Mouse (Mus musculus): ENCODE measurements at regions not wholly inside any gene's neighbourhood (a gene's known extent, or its start where the extent isn't known, plus 50 kb on each side); places are given as distances from the start of the nearest gene placed in this dataset.

- peak; percentile 14 to 21 for DNase-seq
These were observed 59.3 kb upstream of the Zfp770 start for GRCm38 (mm10) chr2:114260397-114261071.

DNA sequence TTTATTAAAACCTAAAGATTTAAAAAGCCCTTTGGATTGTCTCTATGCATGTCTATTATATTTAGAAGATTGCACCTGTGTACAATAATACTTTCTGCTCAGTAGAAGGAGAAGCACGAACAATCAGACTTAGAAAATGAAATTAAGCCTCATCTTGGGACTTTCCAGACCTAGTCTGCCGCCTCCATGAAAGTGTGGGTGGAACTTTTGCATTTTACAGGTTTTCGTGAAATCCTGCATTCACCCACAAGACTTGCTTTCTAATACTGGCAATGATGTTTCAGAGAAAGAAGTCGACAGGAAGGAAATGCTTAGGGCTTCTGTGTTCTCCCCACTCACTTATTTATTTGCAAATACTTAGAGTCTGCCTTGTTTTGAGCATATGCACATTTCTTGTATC, 58.3 kb upstream of the Zfp770 start:
- DNase-seq, result no peak

Measured in B cell, adult 2 months (primary cell).